Mouse (Mus musculus) myocyte (in vitro differentiated cells): Measurements from ENCODE around the gene Fam89a. TPM values are rescaled to one million over a fixed set of nuclear protein-coding genes. Genes with fewer than 3 reads are reported as not detected.

Experiments used
- H3K27me3 ChIP-seq: one replicate; pipeline ENCODE4 v1.6.1; 2011; ENCODE audit not compliant: control insufficient read depth, insufficient read depth, insufficient read length
- H3K36me3 ChIP-seq: one replicate; pipeline ENCODE4 v1.6.1; 2011; ENCODE audit not compliant: control insufficient read depth, insufficient read depth
- H3K4me2 ChIP-seq: one replicate; pipeline ENCODE4 v1.6.1; 2011; ENCODE audit warnings: low read depth, control low read depth
- H3K4me3 ChIP-seq: one replicate; pipeline ENCODE4 v1.5.1; 2011; ENCODE audit warnings: mild to moderate bottlenecking, control low read depth, moderate library complexity
- H3K79me2 ChIP-seq: one replicate; pipeline ENCODE4 v1.6.1; 2011; ENCODE audit not compliant: control insufficient read depth, insufficient read depth
- H3ac ChIP-seq: one replicate; pipeline ENCODE4 v1.6.1; 2011; ENCODE audit not compliant: control insufficient read depth, insufficient read length
- CEBPB ChIP-seq: IDR thresholded peaks from 2 replicates; pipeline ENCODE4 v1.6.1; 2011; ENCODE audit warnings: mild to moderate bottlenecking, moderate library complexity; ENCODE audit not compliant: poor library complexity, insufficient read depth, severe bottlenecking
- E2F4 ChIP-seq: IDR thresholded peaks from one replicate; pipeline ENCODE4 v1.6.1; 2011; ENCODE audit warnings: mild to moderate bottlenecking, control low read depth, moderate library complexity; ENCODE audit not compliant: insufficient read depth
- MAX ChIP-seq: IDR thresholded peaks from one replicate; pipeline ENCODE4 v1.6.1; 2011; ENCODE audit warnings: low read depth, mild to moderate bottlenecking, control low read depth
- MYOD1 ChIP-seq, 3 experiments: IDR thresholded peaks; one replicate each; pipeline ENCODE4 v1.6.1; 2011; ENCODE audit warnings: control low read depth in 2 of 3, low read depth in 2 of 3, mild to moderate bottlenecking in 2 of 3, moderate library complexity in 1 of 3; ENCODE audit not compliant: insufficient read length in 2 of 3, control insufficient read depth in 1 of 3
- MYOG ChIP-seq, 3 experiments: IDR thresholded peaks; one replicate each; pipeline ENCODE4 v1.6.1; 2011; ENCODE audit warnings: control low read depth in 2 of 3, low read depth in 2 of 3, mild to moderate bottlenecking in 2 of 3; ENCODE audit not compliant: insufficient read length in 2 of 3, control insufficient read depth in 1 of 3, insufficient read depth in 1 of 3
- POLR2A ChIP-seq: IDR thresholded peaks from one replicate; pipeline ENCODE4 v1.6.1; 2011; ENCODE audit warnings: low read depth, mild to moderate bottlenecking, control low read depth, moderate library complexity; ENCODE audit not compliant: insufficient read length
- POLR2AphosphoS2 ChIP-seq: IDR thresholded peaks from one replicate; pipeline ENCODE4 v1.6.1; 2011; ENCODE audit warnings: low read depth, control low read depth; ENCODE audit not compliant: insufficient read length
- REST ChIP-seq: IDR thresholded peaks from one replicate; pipeline ENCODE4 v1.6.1; 2011; ENCODE audit warnings: mild to moderate bottlenecking, control low read depth, moderate library complexity; ENCODE audit not compliant: insufficient read depth, insufficient read length
- SRF ChIP-seq: IDR thresholded peaks from one replicate; pipeline ENCODE4 v1.6.1; 2011; ENCODE audit warnings: low read depth; ENCODE audit not compliant: control insufficient read depth, insufficient read length
- TCF12 ChIP-seq: IDR thresholded peaks from one replicate; pipeline ENCODE4 v1.6.1; 2011; ENCODE audit warnings: mild to moderate bottlenecking, control low read depth; ENCODE audit not compliant: poor library complexity, insufficient read depth, severe bottlenecking
- TCF3 ChIP-seq: IDR thresholded peaks from one replicate; pipeline ENCODE4 v1.6.1; 2011; ENCODE audit warnings: low read depth, control low read depth; ENCODE audit not compliant: insufficient read length
- USF1 ChIP-seq: IDR thresholded peaks from one replicate; pipeline ENCODE4 v1.6.1; 2011; ENCODE audit warnings: low read depth, mild to moderate bottlenecking, control low read depth, moderate library complexity
- polyA plus RNA-seq: library from polyadenylated mRNA; unstranded; fragments of >200 nt; fragmentation: generic; extraction: Trizol; gene quantifications from one replicate; pipeline ENCODE4 v1.2.1, GENCODE M21; 2012; ENCODE audit warnings: missing spikeins

Gene Fam89a
- polyA plus RNA-seq, 1 experiment: 0.36 TPM

GRCm38 (mm10) chr8:124732828-124733227 is 18.8 kb downstream of the Fam89a start:
- Histone ChIP-seq H3K4me3 (no peak overlapping the region), H3K27me3 (no peaks in the 10 kb centered on the region), H3ac (no peak overlapping the region), H3K79me2 (no peaks in the 10 kb centered on the region), H3K4me2 (no peak overlapping the region), H3K36me3 (peaks cover 12% of the 10 kb centered on the region)
- TF ChIP-seq TCF3 (no peak), TCF12 (no peak), MYOD1 (IDR thresholded peaks at IDR 0.05; ENCODE audit: control insufficient read depth in 1 of 3, insufficient read length in 2 of 3, low read depth in 2 of 3) (no peak), POLR2AphosphoS2 (no peak), POLR2A (no peak), MYOG (IDR thresholded peaks at IDR 0.05; ENCODE audit: control insufficient read depth in 1 of 3, insufficient read depth in 1 of 3, insufficient read length in 2 of 3, low read depth in 2 of 3) (no peak), CEBPB (no peak), E2F4 (no peak), REST (no peak), SRF (no peak)

- H3K79me2 ChIP-seq: peaks cover 29% of the 10 kb centered on the region
- H3K36me3 ChIP-seq: peaks cover 10% of the 10 kb centered on the region
- H3K27me3 ChIP-seq: no peaks in the 10 kb centered on the region
- no peak overlapping the region for H3K4me3 ChIP-seq
- no peak overlapping the region for H3ac ChIP-seq
- H3K4me2 ChIP-seq: no peak overlapping the region
- TF ChIP-seq POLR2A (no peak), POLR2AphosphoS2 (no peak), CEBPB (no peak), SRF (no peak), MAX (no peak), TCF3 (no peak), MYOG (IDR thresholded peaks at IDR 0.05; ENCODE audit: control insufficient read depth in 1 of 3, insufficient read depth in 1 of 3, insufficient read length in 2 of 3, low read depth in 2 of 3) (no peak), TCF12 (no peak), E2F4 (no peak), REST (no peak), MYOD1 (IDR thresholded peaks at IDR 0.05; ENCODE audit: control insufficient read depth in 1 of 3, insufficient read length in 2 of 3, low read depth in 2 of 3) (no peak), USF1 (no peak)
These were observed 27.3 kb downstream of the Fam89a start for GRCm38 (mm10) chr8:124724301-124724700.

- no peaks in the 10 kb centered on the region for H3K36me3 ChIP-seq
- H3K4me2 ChIP-seq: peak within 1 kb of the TSS; percentile 97
- TF ChIP-seq REST (no peak), MAX (peak; percentile 79), USF1 (peak; percentile 75), MYOG (IDR thresholded peaks at IDR 0.05; ENCODE audit: control insufficient read depth in 1 of 3, insufficient read depth in 1 of 3, insufficient read length in 2 of 3, low read depth in 2 of 3) (peak in 2 of 3 experiments; percentile 78 to 89), TCF12 (no peak), E2F4 (peak; percentile 44), POLR2A (peak; percentile 87), MYOD1 (IDR thresholded peaks at IDR 0.05; ENCODE audit: control insufficient read depth in 1 of 3, insufficient read length in 2 of 3, low read depth in 2 of 3) (peak in 2 of 3 experiments; percentile 71 to 92), TCF3 (peak; percentile 55), POLR2AphosphoS2 (peak; percentile 81), SRF (peak; percentile 18)
- peak within 1 kb of the TSS; percentile 51 for H3K4me3 ChIP-seq
- peak within 1 kb of the TSS; percentile 63 for H3ac ChIP-seq
- H3K79me2 ChIP-seq: peaks cover 29% of the 10 kb centered on the region
- H3K27me3 ChIP-seq: no peaks in the 10 kb centered on the region
These were observed 29.6 kb downstream of the Fam89a start, which contains the start of the genes Ttc13 and Arv1 for GRCm38 (mm10) chr8:124721862-124722515. Ttc13 (minus strand) TSS chr8:124721983. Arv1 (plus strand) TSS chr8:124722139.

DNA sequence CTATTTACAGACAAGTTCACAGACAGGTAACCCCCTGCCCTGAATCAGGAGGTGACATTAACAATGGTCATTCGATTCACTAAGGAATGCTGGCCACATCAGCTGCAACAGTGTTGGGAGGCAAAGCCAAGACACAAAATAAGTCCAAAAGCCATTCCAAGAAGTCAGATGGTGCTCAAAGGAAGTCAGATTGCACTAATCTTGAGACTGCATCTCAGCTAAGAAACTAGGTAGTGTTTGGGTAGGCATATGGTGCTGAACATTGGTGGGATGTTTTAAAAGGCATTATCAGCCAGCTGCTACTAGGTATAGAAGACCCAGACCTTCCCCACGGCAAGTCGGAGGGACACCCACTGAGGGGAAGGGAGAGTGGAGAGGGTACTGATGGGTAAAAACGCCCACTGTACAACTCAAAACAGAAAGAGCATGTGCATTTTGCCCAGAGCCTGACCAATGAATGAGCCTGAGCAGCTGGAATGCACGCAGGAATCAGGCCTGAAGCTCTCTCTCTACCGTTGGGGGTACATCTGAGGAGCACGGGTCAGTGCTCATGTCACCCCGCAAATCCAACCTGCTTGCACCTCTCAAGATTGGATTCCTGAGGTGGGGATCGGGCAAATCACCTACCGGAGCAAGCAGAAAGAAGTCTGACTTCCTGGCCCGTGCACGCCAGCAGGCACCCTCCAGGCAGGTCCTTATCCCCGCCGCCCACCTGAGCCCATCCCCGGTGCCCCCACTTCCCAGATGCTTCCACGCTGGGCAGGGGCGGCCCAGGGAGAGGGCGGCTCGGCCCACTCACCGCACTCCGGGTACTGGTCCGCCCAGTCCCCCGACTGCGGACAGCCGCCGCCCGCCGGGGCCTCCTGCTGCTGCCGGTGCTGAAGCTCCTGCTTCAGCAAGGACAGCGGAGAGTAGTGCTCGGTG is 30.4 kb downstream of the Fam89a start:
- Histone ChIP-seq H3K4me2 (peak overlapping the region; percentile 97), H3K36me3 (no peaks in the 10 kb centered on the region), H3ac (peak overlapping the region; percentile 63), H3K27me3 (no peaks in the 10 kb centered on the region), H3K4me3 (peak overlapping the region; percentile 51), H3K79me2 (peaks cover 29% of the 10 kb centered on the region)
- TF ChIP-seq CEBPB (no peak), SRF (no peak), USF1 (no peak), E2F4 (no peak), MYOG (IDR thresholded peaks at IDR 0.05; ENCODE audit: control insufficient read depth in 1 of 3, insufficient read depth in 1 of 3, insufficient read length in 2 of 3, low read depth in 2 of 3) (no peak), MYOD1 (IDR thresholded peaks at IDR 0.05; ENCODE audit: control insufficient read depth in 1 of 3, insufficient read length in 2 of 3, low read depth in 2 of 3) (no peak), POLR2AphosphoS2 (no peak), MAX (no peak), POLR2A (no peak), TCF3 (no peak), TCF12 (no peak), REST (no peak)
